Mouse (Mus musculus): Measurements from ENCODE around the gene Cacna1g.

Cacna1g gene

GRCm38 (mm10) chr11:94473707-94474543, at the start of gene Cacna1g:
Gene Cacna1g, minus strand, starts transcription at chr11:94474198.
- in situ Hi-C loops (cut with MboI; ENCODE audit: unreplicated experiment in 2 of 2): no loop called here

- in situ Hi-C loops (cut with MboI; ENCODE audit: unreplicated experiment in 2 of 2): no loop called here
These were observed 47.3 kb upstream of the Cacna1g start, which contains the start of gene Mycbpap for GRCm38 (mm10) chr11:94521219-94521843. Gene Mycbpap, minus strand, starts transcription at chr11:94521742.

GRCm38 (mm10) chr11:94513452-94513851, 39.5 kb upstream of the Cacna1g start:
- in situ Hi-C loops (cut with MboI; ENCODE audit: unreplicated experiment in 2 of 2): no loop called here

DNA sequence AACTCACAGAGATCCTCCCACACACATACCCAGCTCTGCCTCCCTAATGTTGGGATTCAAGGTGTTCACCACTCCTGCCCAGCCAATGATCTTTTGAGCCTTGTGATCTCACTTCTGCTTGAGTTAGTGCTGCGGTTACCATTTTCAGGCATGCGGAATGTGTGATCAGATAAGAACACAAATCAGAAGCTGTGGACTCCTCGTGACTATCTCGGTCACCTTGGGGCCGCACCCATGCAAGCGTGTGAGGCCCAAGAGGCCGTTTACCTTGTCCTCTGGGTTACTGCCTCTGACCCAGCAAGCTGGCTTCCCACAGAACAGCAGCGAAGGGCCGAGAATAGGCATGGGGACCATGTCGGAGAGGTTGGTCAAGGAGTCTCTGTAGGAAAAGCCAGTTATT, 35.0 kb upstream of the Cacna1g start:
- in situ Hi-C loops (cut with MboI; ENCODE audit: unreplicated experiment in 2 of 2): no loop called here

GRCm38 (mm10) chr11:94501482-94501881, 27.5 kb upstream of the Cacna1g start:
- in situ Hi-C loops (cut with MboI; ENCODE audit: unreplicated experiment in 2 of 2): no loop called here

DNA sequence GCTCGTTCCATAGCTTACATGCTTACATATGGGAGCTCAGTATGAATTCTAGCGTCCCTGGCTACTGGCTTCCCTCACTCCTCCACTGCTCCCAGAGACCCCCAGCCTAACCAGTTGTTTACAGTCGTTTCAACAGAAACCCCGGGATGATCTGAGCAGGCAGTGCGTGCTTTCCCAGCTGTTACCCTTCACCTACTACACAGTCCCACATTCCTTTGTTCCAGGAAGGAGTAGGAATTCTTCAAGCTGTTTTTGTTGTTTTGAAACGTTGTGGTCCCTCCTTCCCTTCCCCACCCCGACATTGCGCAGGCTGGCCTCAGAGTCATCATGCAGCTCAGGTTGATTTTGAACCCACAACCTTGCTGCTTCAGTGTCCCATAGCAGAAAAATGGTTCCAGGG, 26.4 kb upstream of the Cacna1g start:
- in situ Hi-C loops (cut with MboI; ENCODE audit: unreplicated experiment in 2 of 2): no loop called here

DNA sequence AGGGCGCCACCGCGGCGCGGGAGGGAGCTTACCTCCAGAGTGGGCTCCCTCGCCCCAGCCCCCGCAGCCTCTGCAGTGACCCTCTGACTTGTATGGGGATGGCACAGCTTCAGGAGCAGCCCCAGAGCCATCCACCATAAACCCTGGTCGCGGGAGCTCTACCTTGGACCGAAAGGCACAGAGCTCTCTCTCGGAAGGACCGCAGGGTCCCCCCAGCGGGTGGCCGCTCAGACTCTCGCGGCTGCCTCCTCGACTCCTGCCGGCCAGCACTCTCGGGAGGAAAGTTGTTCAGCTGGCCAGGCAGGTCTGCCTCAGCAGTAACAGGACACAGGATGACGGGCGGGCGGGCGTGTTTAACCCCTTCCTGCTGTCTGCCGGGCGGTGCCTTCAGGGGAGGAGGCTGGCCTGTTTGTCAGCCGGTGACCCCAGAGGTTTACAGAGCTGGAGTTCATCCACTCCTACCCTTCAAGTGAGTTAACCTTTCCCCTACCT, 25.7 kb upstream of the Cacna1g start, which contains the start of gene Epn3:
Gene Epn3 (minus strand): TSS at position 314 of the 492 bp plus-strand sequence.
- in situ Hi-C loops (cut with MboI; ENCODE audit: unreplicated experiment in 2 of 2): no loop called here

GRCm38 (mm10) chr11:94499035-94499434, 25.0 kb upstream of the Cacna1g start:
- in situ Hi-C loops (cut with MboI; ENCODE audit: unreplicated experiment in 2 of 2): no loop called here

DNA sequence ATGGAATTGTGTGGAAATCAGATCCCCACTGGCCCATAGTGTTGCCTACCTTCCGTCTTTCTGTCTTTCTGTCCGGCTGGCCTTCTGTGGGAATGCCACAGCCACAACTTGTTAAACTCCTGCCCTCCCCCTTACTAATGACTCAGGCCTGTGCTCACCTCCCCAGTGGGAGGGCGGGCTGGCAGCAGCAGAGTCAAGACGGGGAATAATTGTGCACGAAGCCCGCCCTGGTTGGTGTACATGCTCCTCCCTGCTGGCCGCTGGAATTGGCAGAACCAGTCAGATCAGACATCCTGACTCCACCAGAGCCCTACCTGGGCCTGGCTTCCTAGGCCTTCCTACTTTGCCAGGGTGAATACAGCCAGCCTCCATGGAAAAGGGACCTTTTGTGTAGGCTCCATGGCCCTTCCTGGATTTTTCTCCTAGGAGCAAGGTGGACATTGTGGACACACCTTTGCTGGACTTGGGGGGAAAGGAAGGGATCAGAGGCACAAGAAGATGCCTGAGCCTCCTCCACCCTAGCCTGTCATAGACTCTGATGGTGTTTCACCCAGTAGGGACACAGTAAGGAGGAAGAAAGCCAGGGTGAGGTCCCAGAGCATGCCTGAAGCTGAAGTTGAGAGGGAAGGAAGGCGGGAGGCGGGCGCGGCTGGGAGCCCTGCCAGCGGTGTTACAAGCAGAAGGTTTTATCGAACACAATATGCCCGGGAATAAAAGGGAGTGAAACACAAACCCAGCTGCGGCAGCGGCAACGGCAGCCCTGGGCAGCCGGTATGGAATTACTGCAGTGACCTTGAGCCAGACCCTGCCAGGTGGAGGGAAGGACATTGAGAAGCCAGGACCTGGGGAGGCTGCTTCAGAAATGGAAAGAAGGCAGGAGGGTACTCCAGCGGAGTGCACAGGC, 24.3 kb upstream of the Cacna1g start:
- in situ Hi-C loops (cut with MboI; ENCODE audit: unreplicated experiment in 2 of 2): no loop called here

GRCm38 (mm10) chr11:94495415-94495814, 21.4 kb upstream of the Cacna1g start:
- in situ Hi-C loops (cut with MboI; ENCODE audit: unreplicated experiment in 2 of 2): no loop called here

DNA sequence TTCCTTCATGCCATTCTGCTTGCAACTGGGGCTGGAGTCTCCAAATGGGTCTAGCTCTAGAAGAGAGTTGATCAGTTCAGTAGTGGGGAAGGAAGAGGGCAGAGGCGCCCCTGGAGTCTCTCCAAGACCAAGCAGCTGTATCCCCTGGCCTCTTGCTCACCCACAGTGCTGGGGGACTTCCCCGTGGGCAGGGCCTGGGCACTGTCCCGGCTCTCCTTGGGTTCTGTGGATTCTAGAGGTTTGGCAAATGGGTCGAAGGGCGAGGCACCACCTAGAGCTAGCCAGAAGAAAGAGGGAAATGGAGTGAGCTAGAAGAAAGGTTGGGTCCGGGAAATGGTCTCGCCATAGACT, 17.7 kb upstream of the Cacna1g start:
- in situ Hi-C loops (cut with MboI; ENCODE audit: unreplicated experiment in 2 of 2): loop anchor here in 1 of 2 experiments (5.0 kb wide), 1 partner anchor 254 kb away; no protein-coding TSS in a partner anchor

- in situ Hi-C loops (cut with MboI; ENCODE audit: unreplicated experiment in 2 of 2): loop anchor here in 1 of 2 experiments (5.0 kb wide), 1 partner anchor 254 kb away; no protein-coding TSS in a partner anchor
These were observed 17.2 kb upstream of the Cacna1g start for GRCm38 (mm10) chr11:94491035-94491748.

DNA sequence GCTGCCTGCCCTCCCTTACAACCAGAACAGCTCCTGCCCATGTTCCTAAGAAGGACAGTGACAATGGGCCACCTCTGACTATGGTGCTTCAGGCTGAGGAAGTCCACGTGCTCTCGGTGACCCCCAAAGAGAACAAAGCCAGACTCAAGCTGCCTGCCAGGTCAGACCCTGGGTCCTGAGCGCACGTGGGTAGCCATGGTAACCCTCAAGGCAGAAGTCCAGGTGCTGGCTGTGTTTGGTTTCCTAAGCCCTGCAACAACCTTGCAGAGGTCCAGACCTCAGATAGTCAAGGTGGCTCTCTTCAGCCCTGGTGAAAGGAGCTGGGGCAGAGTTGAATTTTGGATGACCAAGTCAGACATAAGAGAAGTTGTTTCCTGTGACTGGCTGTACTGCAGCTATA, 15.7 kb upstream of the Cacna1g start:
- in situ Hi-C loops (cut with MboI; ENCODE audit: unreplicated experiment in 2 of 2): loop anchor here (5.0 to 10.0 kb wide), 3 partner anchors 155 to 357 kb away; no protein-coding TSS in a partner anchor

GRCm38 (mm10) chr11:94488767-94489533, 15.0 kb upstream of the Cacna1g start:
- in situ Hi-C loops (cut with MboI; ENCODE audit: unreplicated experiment in 2 of 2): loop anchor here in 1 of 2 experiments (5.0 to 10.0 kb wide), 2 partner anchors 154 to 357 kb away; no protein-coding TSS in a partner anchor

DNA sequence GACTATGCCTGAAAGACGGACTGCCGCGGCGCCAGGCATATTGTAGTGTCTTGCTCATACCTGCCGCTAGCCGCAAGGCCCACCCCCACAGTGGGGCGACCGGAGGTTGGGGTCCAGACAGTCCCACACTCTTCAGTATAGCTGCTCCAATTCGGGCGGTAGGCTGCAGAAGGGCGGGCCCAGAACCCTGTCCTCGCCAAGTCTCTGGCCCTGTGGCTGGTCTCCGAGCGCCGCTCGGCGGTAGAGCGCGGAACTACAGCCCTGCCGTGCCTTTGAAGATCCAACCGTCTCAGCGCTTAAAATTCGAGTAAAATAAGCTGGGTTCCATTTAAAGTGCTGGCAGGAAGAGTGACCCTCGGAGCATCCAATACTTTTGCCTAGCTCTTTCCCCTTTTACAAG, 12.0 kb upstream of the Cacna1g start, which contains the start of gene Spata20:
Gene Spata20 (minus strand): TSS at position 179 of the 400 bp plus-strand sequence.
- in situ Hi-C loops (cut with MboI; ENCODE audit: unreplicated experiment in 2 of 2): loop anchor here in 1 of 2 experiments (5.0 to 10.0 kb wide), 2 partner anchors 151 to 354 kb away; no protein-coding TSS in a partner anchor

GRCm38 (mm10) chr11:94485223-94485622, 11.2 kb upstream of the Cacna1g start:
- in situ Hi-C loops (cut with MboI; ENCODE audit: unreplicated experiment in 2 of 2): loop anchor here in 1 of 2 experiments (5.0 to 10.0 kb wide), 2 partner anchors 150 to 353 kb away; no protein-coding TSS in a partner anchor

- in situ Hi-C loops (cut with MboI; ENCODE audit: unreplicated experiment in 2 of 2): loop anchor here (5.0 to 10.0 kb wide), 4 partner anchors 147 to 352 kb away; no protein-coding TSS in a partner anchor
These were observed 10.6 kb upstream of the Cacna1g start for GRCm38 (mm10) chr11:94484636-94485035.

DNA sequence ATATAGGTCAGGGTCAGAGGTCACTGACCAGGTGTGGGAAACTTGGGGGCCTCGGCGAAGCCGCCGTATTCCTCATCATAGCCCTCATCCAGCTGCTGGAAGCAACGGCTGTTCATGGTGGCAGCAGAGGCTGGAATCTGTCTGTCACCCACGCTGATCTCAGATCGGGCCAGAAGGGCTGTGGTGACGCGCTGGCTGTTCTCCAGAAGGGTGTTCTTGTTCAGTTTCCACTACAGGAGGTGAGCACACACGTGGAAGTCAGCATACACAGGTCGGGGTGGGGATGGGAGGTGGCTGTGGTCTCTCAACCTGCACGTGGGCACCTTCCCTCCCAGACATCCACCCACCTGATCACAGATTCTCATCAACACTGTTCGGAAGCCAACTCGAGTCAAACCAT, 9.9 kb upstream of the Cacna1g start:
- in situ Hi-C loops (cut with MboI; ENCODE audit: unreplicated experiment in 2 of 2): loop anchor here (5.0 to 10.0 kb wide), 4 partner anchors 147 to 352 kb away; no protein-coding TSS in a partner anchor
